Mouse (Mus musculus) liver (tissue): ENCODE measurements around the gene Hsdl2.

Experiments used
- DNase-seq: peaks from one replicate; pipeline ENCODE4 v3.0.0-alpha.2; 2020; ENCODE audit warnings: mixed read lengths

Gene Hsdl2

GRCm38 (mm10) chr4:59628255-59628654 is 46.9 kb downstream of the Hsdl2 start:
- no peak for DNase-seq

GRCm38 (mm10) chr4:59629076-59629874 is 47.9 kb downstream of the Hsdl2 start:
- DNase-seq, result no peak

- DNase-seq, result no peak
Measured at GRCm38 (mm10) chr4:59630122-59630521, 48.8 kb downstream of the Hsdl2 start.

GRCm38 (mm10) chr4:59634532-59634931 is 53.2 kb downstream of the Hsdl2 start:
- DNase-seq, result no peak

- DNase-seq, result no peak
Measured at GRCm38 (mm10) chr4:59639163-59639562, 57.8 kb downstream of the Hsdl2 start.

- no peak for DNase-seq
Measured at GRCm38 (mm10) chr4:59640720-59641119, 59.4 kb downstream of the Hsdl2 start.

- no peak for DNase-seq
Measured at GRCm38 (mm10) chr4:59642039-59642438, 60.7 kb downstream of the Hsdl2 start.

- DNase-seq, result no peak
Measured at GRCm38 (mm10) chr4:59642657-59643056, 61.3 kb downstream of the Hsdl2 start.

- no peak for DNase-seq
Measured at GRCm38 (mm10) chr4:59644431-59644830, 63.1 kb downstream of the Hsdl2 start.

- no peak for DNase-seq
Measured at GRCm38 (mm10) chr4:59644992-59645391, 63.6 kb downstream of the Hsdl2 start.

- DNase-seq, result peak; percentile 38
Measured at GRCm38 (mm10) chr4:59645610-59646009, 64.2 kb downstream of the Hsdl2 start.

GRCm38 (mm10) chr4:59646020-59646696 is 64.8 kb downstream of the Hsdl2 start:
- peak; percentile 71 for DNase-seq

- no peak for DNase-seq
Measured at GRCm38 (mm10) chr4:59649119-59649518, 67.8 kb downstream of the Hsdl2 start.

- no peak for DNase-seq
Measured at GRCm38 (mm10) chr4:59652166-59652681, 70.9 kb downstream of the Hsdl2 start.

GRCm38 (mm10) chr4:59656061-59656642 is 74.8 kb downstream of the Hsdl2 start:
- no peak for DNase-seq

GRCm38 (mm10) chr4:59662163-59662562 is 80.8 kb downstream of the Hsdl2 start:
- no peak for DNase-seq

GRCm38 (mm10) chr4:59663451-59663850 is 82.1 kb downstream of the Hsdl2 start:
- no peak for DNase-seq

- no peak for DNase-seq
Measured at GRCm38 (mm10) chr4:59666550-59667317, 85.4 kb downstream of the Hsdl2 start.

GRCm38 (mm10) chr4:59668050-59668449 is 86.7 kb downstream of the Hsdl2 start:
- no peak for DNase-seq
